Mouse (Mus musculus) forebrain, embryonic 11.5 days (tissue): ENCODE data around the gene Cdk10. TPM values are rescaled to one million over a fixed set of nuclear protein-coding genes. Genes with fewer than 3 reads are reported as not detected.
"Not testable (repeated sequence)": the region's sequence is repeated elsewhere in the genome, so short reads cannot be mapped to it uniquely, and the experiment has no call there.

ENCODE experiments used
- ATAC-seq: fragments of 200-750 bp; cut with Nextera tagmentation; replicated peaks from 2 replicates; pipeline ENCODE4 v1.8.0; 2017; ENCODE audit warnings: moderate TSS enrichment; ENCODE audit not compliant: low FRiP score
- DNase-seq: peaks from one replicate; pipeline ENCODE4 v3.0.0-alpha.2; 2017; ENCODE audit warnings: low spot score
- H3K27ac ChIP-seq: fragments of 300-500 bp; sonication (generic); 2 replicates; pipeline ENCODE4 v1.5.1; 2014; ENCODE audit warnings: low read depth, low read length
- H3K27me3 ChIP-seq: fragments of 300-500 bp; sonication (generic); 2 replicates; pipeline ENCODE4 v1.6.1; 2014; ENCODE audit warnings: mild to moderate bottlenecking, low read length, mixed read lengths; ENCODE audit not compliant: control insufficient read depth, insufficient read depth
- H3K36me3 ChIP-seq: fragments of 300-500 bp; sonication (generic); 2 replicates; pipeline ENCODE4 v1.6.1; 2014; ENCODE audit warnings: mild to moderate bottlenecking, low read length, moderate library complexity, mixed read lengths; ENCODE audit not compliant: control insufficient read depth, insufficient read depth
- H3K4me1 ChIP-seq: fragments of 300-500 bp; sonication (generic); replicated peaks from 2 replicates; pipeline ENCODE4 v1.6.1; 2014; ENCODE audit warnings: low read length, mixed read lengths; ENCODE audit not compliant: control insufficient read depth, insufficient read depth
- H3K4me2 ChIP-seq: fragments of 300-500 bp; sonication (generic); 2 replicates; pipeline ENCODE4 v1.6.1; 2014; ENCODE audit warnings: low read depth, mild to moderate bottlenecking, low read length, moderate library complexity, mixed read lengths; ENCODE audit not compliant: severe bottlenecking
- H3K4me3 ChIP-seq: fragments of 300-500 bp; sonication (generic); 2 replicates; pipeline ENCODE4 v1.5.1; 2014; ENCODE audit warnings: low read depth, low read length
- H3K9ac ChIP-seq: fragments of 300-500 bp; sonication (generic); 2 replicates; pipeline ENCODE4 v1.6.1; 2014; ENCODE audit warnings: low read length
- H3K9me3 ChIP-seq: fragments of 300-500 bp; sonication (generic); 2 replicates; pipeline ENCODE4 v1.6.1; 2016; ENCODE audit warnings: low read length, mixed read lengths; ENCODE audit not compliant: control insufficient read depth
- WGBS: fragments of 180-500 bp; shearing (Covaris S2); extraction: QIAGEN DNeasy Blood & Tissue Kit; methylation state at CpG from one replicate; pipeline ENCODE4 v1.1.7; 2014; 5-methylcytosine and 5-hydroxymethylcytosine counted together
- polyA plus RNA-seq: library from polyadenylated mRNA; unstranded; fragments of >200 nt; fragmentation: Nextera tagmentation; extraction: Ambion mirVana; gene quantifications from 2 replicates; pipeline ENCODE4 v1.2.1, GENCODE M21; 2014

The Cdk10 gene
- polyA plus RNA-seq, 1 experiment from 2014 or later: 36.0 TPM

GRCm38 (mm10) chr8:123250940-123251339 is 26.3 kb downstream of the Cdk10 start:
- no peaks in the 10 kb centered on the region for H3K9me3 ChIP-seq
- H3K4me1 ChIP-seq: peaks cover 12% of the 10 kb centered on the region
- no peak overlapping the region for H3K4me2 ChIP-seq
- no peak overlapping the region for H3K4me3 ChIP-seq
- DNase-seq: no peak
- no peak overlapping the region for H3K9ac ChIP-seq
- H3K36me3 ChIP-seq: peaks cover 4% of the 10 kb centered on the region
- 96% methylated on average over 5 of the region's 5 CpGs for WGBS
- no peaks in the 10 kb centered on the region for H3K27me3 ChIP-seq
- no peak overlapping the region for H3K27ac ChIP-seq
- ATAC-seq: no peak

DNA sequence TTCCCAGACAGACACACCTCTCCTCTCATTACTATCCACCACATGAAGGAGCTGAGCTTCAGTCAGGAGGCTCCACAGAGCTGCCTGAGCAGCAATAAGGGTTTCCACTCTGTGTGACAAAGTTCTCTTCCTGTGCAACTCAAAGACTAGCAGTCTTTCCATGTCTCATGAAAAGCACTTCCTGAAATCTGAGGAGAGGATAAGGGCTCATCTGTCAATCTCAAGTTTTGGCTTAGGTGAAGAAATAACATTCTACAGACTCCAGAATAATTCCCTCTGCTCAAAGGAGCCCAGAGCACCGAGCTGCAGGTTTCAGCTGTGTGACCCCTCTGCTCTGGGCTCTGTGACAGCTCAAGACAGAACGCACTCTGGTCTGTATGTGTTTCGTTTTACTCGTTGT is 28.3 kb downstream of the Cdk10 start:
- ATAC-seq (no peak), DNase-seq (no peak)
- no peak overlapping the region for H3K27ac ChIP-seq
- H3K4me3 ChIP-seq: peak overlapping the region; percentile 56; the same call in 1 of the 2 replicates
- H3K27me3 ChIP-seq: no peaks in the 10 kb centered on the region
- 69% methylated on average over 4 of the region's 4 CpGs for WGBS
- peaks cover 12% of the 10 kb centered on the region for H3K4me1 ChIP-seq
- no peaks in the 10 kb centered on the region; the same call in 1 of the 2 replicates for H3K36me3 ChIP-seq
- H3K9ac ChIP-seq: peak overlapping the region; percentile 95; the same call in 1 of the 2 replicates
- peak overlapping the region; percentile 96 for H3K4me2 ChIP-seq
- no peaks in the 10 kb centered on the region for H3K9me3 ChIP-seq

DNA sequence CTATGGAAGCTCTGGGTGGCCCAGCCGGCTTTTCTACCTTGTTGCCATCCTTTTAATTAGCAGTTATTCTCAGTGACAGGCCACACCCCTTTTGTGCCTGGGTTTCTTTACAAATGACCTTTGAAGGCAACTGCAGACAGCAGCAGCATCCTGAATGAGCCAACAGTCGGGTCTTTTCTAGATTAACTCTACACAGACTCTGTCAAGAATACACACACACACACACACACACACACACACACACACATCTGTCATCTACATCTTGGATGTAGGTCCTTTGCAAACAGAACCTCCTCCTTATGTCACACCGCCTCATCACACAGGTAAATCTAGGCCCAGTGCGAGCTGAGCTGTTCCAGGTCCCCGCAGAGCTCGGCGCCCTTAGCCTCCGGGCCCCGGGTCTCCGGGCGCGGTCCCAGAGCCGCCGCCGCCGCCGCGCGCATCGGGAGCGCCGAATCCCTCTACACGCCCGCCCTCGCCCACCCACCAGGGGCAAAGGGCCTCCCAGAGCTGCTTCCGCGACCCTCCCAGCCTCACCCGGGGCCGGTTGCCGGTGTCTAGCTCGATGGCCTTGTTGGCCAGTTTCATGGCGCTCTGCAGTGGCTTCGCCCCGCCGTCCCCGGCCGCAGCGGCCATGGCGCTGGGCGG is 28.9 kb downstream of the Cdk10 start:
- ATAC-seq (peak; percentile 69; the same call in 1 of the 2 replicates), DNase-seq (no peak)
- Histone ChIP-seq H3K9me3 (no peaks in the 10 kb centered on the region), H3K27ac (peak overlapping the region; percentile 72), H3K36me3 (no peaks in the 10 kb centered on the region), H3K4me2 (peak overlapping the region; percentile 96), H3K4me3 (peak overlapping the region; percentile 56), H3K27me3 (no peaks in the 10 kb centered on the region), H3K9ac (peak overlapping the region; percentile 95), H3K4me1 (peaks cover 12% of the 10 kb centered on the region)
- under 1% methylated on average over 37 of the region's 40 CpGs for WGBS

- H3K4me3 ChIP-seq: peak within 1 kb of the TSS; percentile 56
- peak within 1 kb of the TSS; percentile 72 for H3K27ac ChIP-seq
- DNase-seq (peak; percentile 93), ATAC-seq (peak; percentile 95)
- no peaks in the 10 kb centered on the region for H3K27me3 ChIP-seq
- peak within 1 kb of the TSS; percentile 96 for H3K4me2 ChIP-seq
- H3K4me1 ChIP-seq: peaks cover 12% of the 10 kb centered on the region
- H3K9me3 ChIP-seq: no peaks in the 10 kb centered on the region
- peak within 1 kb of the TSS; percentile 95 for H3K9ac ChIP-seq
- H3K36me3 ChIP-seq: no peaks in the 10 kb centered on the region; the same call in 1 of the 2 replicates
- under 1% methylated on average over 81 of the region's 99 CpGs for WGBS
Observed at GRCm38 (mm10) chr8:123254099-123254885, 29.6 kb downstream of the Cdk10 start, which contains the start of the genes Zfp276 and Vps9d1. Gene Zfp276 (plus strand): TSS chr8:123254195. Gene Vps9d1 (minus strand): TSS chr8:123254348.

GRCm38 (mm10) chr8:123255170-123255569 is 30.5 kb downstream of the Cdk10 start:
- H3K4me1 ChIP-seq: peaks cover 12% of the 10 kb centered on the region
- H3K9me3 ChIP-seq: no peaks in the 10 kb centered on the region
- ATAC-seq: no peak
- H3K4me2 ChIP-seq: peak overlapping the region; percentile 96
- no peaks in the 10 kb centered on the region; the same call in 1 of the 2 replicates for H3K36me3 ChIP-seq
- no peak for DNase-seq
- H3K27me3 ChIP-seq: no peaks in the 10 kb centered on the region
- no peak overlapping the region for H3K27ac ChIP-seq
- peak overlapping the region; percentile 56 for H3K4me3 ChIP-seq
- 62% methylated on average over 6 of the region's 6 CpGs for WGBS
- peak overlapping the region; percentile 95 for H3K9ac ChIP-seq

DNA sequence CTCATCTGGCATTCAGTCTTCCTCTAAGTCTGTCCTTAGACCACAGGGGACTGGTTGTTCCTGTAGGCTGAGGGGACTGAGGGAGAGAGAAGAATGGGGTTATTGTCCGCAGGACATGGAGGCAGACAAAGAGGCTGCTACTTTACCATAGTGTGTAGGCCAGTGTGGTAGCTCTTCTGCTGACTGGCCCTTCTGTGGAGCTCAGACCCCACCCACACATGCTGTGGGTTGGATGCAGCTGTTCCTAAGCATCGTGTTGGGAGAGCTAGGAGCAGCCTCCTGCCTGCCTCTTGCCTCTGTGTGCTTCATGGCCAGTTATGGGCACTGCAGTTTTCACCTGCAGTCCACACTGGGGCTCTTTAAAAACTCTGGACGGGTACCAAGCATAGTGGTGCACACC is 32.5 kb downstream of the Cdk10 start:
- Histone ChIP-seq H3K9me3 (no peaks in the 10 kb centered on the region), H3K36me3 (no peaks in the 10 kb centered on the region; the same call in 1 of the 2 replicates), H3K4me1 (peaks cover 12% of the 10 kb centered on the region), H3K4me3 (no peak overlapping the region), H3K27me3 (no peaks in the 10 kb centered on the region), H3K9ac (no peak overlapping the region), H3K27ac (no peak overlapping the region), H3K4me2 (no peak overlapping the region)
- DNase-seq: no peak
- ATAC-seq: no peak
- 74% methylated on average over 3 of the region's 3 CpGs for WGBS

- 85% methylated on average over 8 of the region's 8 CpGs for WGBS
- not testable (repeated sequence) for H3K9me3 ChIP-seq, H3K9ac ChIP-seq, H3K27me3 ChIP-seq, H3K36me3 ChIP-seq, ATAC-seq, H3K4me2 ChIP-seq, H3K4me3 ChIP-seq, DNase-seq, H3K27ac ChIP-seq
- peaks cover 12% of the 10 kb centered on the region for H3K4me1 ChIP-seq
Observed at GRCm38 (mm10) chr8:123257593-123257992, 33.0 kb downstream of the Cdk10 start.

DNA sequence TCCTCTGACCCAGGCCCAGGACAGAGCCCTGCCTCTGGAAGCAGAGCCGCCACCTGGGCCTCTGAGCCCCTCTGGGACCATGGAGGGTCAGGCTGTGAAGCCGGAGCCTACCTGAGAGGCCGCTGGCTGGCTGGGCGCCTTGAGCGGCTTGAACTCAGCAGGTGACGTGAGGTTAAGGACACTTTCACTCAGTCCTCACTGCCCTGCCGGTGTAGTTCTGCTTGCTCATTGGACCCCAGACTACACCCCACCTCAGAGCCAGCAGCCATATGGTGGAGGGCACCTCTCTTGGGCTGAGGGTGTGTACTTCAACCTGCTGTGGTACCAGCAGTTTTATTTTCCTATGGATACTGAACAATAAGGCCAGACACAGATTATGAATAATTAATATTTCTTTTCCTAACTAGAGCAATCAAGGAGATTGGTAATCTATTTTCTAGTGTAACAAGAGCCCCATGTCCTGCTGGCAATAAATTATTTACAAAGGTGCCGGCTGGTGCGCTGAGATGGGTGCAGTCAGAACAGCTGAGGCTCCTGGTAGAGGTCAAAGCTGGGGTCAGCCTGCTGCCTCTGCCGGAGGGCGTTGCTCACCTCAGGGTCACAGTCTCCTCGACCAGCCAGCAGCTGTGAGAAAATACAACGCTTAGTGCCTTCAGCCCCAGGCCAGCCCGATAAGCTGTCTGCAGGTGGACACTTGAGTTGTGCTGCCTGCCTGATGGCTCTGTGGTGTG is 43.4 kb downstream of the Cdk10 start:
- Histone ChIP-seq H3K4me2 (no peak overlapping the region), H3K27ac (no peak overlapping the region), H3K4me3 (no peak overlapping the region), H3K9me3 (no peaks in the 10 kb centered on the region), H3K9ac (no peak overlapping the region), H3K27me3 (no peaks in the 10 kb centered on the region), H3K4me1 (no peaks in the 10 kb centered on the region), H3K36me3 (peaks cover 7% of the 10 kb centered on the region; the same call in 1 of the 2 replicates)
- no peak for DNase-seq
- ATAC-seq: no peak
- 85% methylated on average over 14 of the region's 14 CpGs for WGBS
